Mouse (Mus musculus): ENCODE measurements around the gene H2-Q2.

The H2-Q2 gene

DNA sequence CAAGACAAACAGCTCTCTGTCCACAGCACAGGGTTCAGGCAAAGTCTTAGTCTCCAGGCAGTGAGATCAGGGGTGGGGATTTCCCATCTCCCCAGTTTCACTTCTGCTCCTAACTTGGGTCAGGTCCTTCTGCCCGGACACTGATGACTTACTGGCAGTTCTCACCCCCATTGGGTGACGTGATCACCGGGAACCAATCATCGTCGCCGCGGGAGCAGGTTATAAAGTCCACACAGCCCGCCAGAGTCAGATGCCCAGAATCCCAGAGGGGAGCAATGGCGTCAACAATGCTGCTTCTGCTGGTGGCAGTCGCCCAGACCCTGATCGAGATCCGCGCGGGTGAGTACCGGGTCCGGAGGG lies 37.3 kb downstream of the H2-Q2 start, which contains the start of gene H2-Q4:
H2-Q4 (plus strand) TSS at position 249 of the 360 bp plus-strand sequence.
- peak; percentile 98 for DNase-seq (ENCODE audit: low spot score in 2 of 2)

DNA sequence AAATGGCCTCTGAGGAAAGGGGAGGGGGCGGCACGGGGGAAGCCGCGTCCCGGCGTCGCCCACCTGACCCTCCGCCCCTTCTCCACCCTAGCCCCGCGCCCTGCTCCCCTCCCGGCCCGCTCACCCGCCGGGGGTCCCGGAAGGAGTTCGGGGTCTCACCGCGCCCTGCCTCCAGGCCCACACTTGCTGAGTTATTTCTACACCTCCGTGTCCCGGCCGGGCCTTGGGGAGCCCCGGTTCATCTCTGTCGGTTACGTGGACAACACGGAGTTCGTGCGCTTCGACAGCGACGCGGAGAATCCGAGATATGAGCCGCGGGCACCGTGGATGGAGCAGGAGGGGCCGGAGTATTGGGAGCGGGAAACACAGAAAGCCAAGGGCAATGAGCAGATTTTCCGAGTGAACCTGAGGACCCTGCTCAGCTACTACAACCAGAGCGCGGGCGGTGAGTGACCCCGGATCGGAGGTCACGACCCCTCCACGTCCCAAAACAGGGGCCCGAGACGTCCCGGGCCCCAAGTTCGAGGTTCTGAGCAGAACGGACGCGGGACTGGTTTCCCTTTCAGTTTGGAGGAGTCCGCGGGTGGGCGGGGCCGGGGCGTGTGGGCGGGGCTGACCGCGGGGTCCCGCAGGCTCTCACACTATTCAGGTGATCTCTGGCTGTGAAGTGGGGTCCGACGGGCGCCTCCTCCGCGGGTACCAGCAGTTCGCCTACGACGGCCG lies 37.8 kb downstream of the H2-Q2 start:
- DNase-seq (ENCODE audit: low spot score in 2 of 2): peak; percentile 49 to 54

DNA sequence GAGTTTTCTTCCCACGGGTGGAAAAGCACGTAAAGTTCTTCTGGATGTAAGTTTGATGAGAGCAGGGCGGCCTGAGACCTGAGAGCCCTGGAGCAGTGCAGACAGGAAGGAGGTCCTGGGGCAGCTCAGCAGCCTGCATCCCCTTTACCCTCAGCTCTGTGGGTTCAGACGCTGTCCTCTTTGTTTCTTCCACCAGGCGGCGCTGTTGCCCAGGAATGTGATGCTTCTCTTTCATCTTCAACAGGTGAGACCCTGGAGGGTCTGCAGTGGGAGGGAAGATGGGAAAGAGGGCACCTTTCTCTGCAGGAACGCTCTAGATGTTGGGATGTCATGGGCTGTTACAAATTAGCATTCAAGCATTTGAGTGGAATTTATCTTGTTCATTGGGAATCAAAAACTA lies 47.8 kb downstream of the H2-Q2 start:
- peak; percentile 60 to 73 for DNase-seq (ENCODE audit: low spot score in 2 of 2)

DNA sequence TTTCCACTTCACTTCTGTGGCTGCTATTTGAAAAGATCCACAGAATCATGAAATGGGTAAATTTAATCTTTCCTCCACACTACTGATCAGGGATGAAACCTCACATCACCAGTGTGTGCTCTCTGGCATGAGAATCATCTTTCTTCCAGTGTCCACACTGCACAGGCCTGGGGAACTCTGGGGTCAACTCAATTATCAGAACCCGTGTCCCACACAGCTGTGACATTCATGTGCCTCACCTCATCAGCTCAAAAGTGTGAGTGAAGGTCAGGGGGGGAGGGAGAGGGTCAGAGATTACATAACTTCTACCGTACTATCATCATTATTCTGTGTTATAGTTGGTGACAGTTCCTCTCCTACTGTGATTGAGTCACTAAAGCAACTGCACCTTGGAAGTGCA lies 50.6 kb downstream of the H2-Q2 start:
- peak; percentile 12 to 57 for DNase-seq (ENCODE audit: low spot score in 2 of 2)

DNA sequence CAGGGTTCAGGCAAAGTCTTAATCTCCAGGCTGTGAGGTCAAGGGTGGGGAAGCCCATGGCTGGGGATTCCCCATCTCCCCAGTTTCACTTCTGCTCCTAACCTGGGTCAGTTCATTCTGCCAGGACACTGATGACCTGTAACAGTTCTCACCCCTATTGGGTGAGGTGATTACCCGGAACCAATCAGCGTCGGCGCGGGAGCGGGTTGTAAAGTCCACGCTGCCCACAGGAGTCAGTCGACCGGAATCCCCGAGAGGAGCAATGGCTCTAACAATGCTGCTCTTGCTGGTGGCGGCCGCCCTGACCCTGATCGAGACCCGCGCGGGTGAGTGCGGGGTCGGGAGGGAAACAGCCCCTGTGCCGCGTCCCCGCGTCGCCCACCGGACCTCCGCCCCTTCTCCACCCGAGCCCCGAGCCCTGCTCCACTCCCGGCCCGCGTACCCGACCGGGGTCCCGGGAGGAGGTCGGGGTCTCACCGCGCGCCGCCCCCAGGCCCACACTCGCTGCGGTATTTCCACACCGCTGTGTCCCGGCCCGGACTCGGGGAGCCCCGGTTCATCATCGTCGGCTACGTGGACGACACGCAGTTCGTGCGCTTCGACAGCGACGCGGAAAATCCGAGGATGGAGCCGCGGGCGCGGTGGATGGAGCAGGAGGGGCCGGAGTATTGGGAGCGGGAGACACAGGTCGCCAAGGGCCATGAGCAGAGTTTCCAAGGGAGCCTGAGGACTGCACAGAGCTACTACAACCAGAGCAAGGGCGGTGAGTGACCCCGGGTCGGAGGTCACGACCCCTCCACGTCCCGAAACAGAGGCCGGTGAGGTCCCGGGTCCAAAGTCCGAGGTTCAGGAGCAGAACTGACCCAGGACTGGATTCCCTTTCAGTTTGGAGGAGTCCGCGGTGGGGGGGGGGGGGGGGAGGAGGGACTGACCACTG lies 52.1 kb downstream of the H2-Q2 start:
- peak; percentile 73 to 76 for DNase-seq (ENCODE audit: low spot score in 2 of 2)
